Mouse (Mus musculus): Measurements from ENCODE around the gene Rbms3. TPM values are rescaled to one million over a fixed set of nuclear protein-coding genes. Genes with fewer than 3 reads are reported as not detected.
A peak's percentile ranks its signal among the peaks of the same experiment; 100 is the strongest.

Rbms3 gene
- polyA plus RNA-seq, 1 experiment from 2014 or later: 48.9 TPM

DNA sequence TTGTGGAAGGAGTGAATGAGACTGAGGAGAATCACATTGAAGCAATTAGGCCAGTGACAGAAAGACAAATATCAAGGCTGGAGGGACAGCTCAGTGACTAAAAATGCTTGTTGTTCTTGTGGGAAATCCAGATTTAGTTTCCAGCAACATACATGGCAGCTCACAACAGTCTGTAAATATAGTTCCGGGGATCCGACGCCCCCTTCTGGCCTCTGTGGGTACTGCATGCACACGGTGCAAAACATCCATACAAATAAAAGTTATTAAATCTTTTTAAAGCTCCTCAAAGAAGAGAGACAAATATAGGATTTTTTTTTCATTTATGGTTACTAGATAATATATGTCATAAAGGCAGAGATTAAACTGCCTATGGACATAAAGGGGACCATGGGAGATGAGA lies 722.8 kb downstream of the Rbms3 start:
- no peak for TF ChIP-seq EP300 (IDR thresholded peaks at IDR 0.05)
- peak; percentile 54 for TF ChIP-seq CTCF (IDR thresholded peaks at IDR 0.05)

DNA sequence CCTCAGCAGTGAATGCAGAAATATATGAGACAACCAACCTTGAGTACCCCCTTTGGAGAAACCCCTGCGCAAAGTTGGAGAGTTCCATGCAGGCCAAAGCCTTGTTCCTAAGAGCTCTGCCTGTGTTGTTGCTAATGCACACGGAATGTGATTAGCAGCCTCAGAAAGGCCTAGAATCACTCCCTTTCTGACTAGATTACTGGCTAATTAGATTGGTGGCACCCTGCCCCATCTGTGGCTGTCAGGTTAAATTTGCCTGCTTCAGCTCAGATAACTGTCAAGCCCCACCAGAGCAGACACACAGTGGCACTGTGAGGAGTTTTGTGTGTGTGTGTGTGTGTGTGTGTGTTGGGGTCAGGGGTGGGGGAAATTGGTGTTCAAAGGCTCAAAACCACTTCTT lies 724.1 kb downstream of the Rbms3 start:
- no peaks in the 10 kb centered on the region for H3K9me3 ChIP-seq (ENCODE audit: low read length)
- no peaks in the 10 kb centered on the region for H3K36me3 ChIP-seq (ENCODE audit: insufficient read depth, low read length)
- H3K9ac ChIP-seq (replicated peaks; ENCODE audit: low read depth): no peak overlapping the region
- H3K27me3 ChIP-seq (replicated peaks; ENCODE audit: insufficient read depth, low read length): no peaks in the 10 kb centered on the region
- H3K4me2 ChIP-seq (replicated peaks; ENCODE audit: low read depth, low read length): no peak overlapping the region
- DNase-seq (ENCODE audit: low spot score): no peak
- H3K4me1 ChIP-seq (ENCODE audit: insufficient read depth, low read depth, low read length): no peaks in the 10 kb centered on the region
- H3K4me3 ChIP-seq (ENCODE audit: low read depth, low read length): no peak overlapping the region
- no peak overlapping the region for H3K27ac ChIP-seq (ENCODE audit: low read length)
- ATAC-seq: no peak
- WGBS: 75% methylated on average over 2 of the region's 2 CpGs
- no peak for TF ChIP-seq CTCF (IDR thresholded peaks at IDR 0.05)
- no peak for TF ChIP-seq EP300 (IDR thresholded peaks at IDR 0.05)

More for the DNA sequence above, 722.8 kb downstream of the Rbms3 start:
- ATAC-seq (no peak), DNase-seq (ENCODE audit: low spot score) (no peak)
- WGBS: 54% methylated on average over 4 of the region's 4 CpGs
- Histone ChIP-seq H3K9ac (replicated peaks; ENCODE audit: low read depth) (no peak overlapping the region), H3K27ac (ENCODE audit: low read length) (no peak overlapping the region), H3K4me1 (ENCODE audit: insufficient read depth, low read depth, low read length) (no peaks in the 10 kb centered on the region), H3K9me3 (ENCODE audit: low read length) (no peaks in the 10 kb centered on the region), H3K36me3 (ENCODE audit: insufficient read depth, low read length) (no peaks in the 10 kb centered on the region), H3K27me3 (replicated peaks; ENCODE audit: insufficient read depth, low read length) (no peaks in the 10 kb centered on the region), H3K4me3 (ENCODE audit: low read depth, low read length) (no peak overlapping the region), H3K4me2 (replicated peaks; ENCODE audit: low read depth, low read length) (no peak overlapping the region)

DNA sequence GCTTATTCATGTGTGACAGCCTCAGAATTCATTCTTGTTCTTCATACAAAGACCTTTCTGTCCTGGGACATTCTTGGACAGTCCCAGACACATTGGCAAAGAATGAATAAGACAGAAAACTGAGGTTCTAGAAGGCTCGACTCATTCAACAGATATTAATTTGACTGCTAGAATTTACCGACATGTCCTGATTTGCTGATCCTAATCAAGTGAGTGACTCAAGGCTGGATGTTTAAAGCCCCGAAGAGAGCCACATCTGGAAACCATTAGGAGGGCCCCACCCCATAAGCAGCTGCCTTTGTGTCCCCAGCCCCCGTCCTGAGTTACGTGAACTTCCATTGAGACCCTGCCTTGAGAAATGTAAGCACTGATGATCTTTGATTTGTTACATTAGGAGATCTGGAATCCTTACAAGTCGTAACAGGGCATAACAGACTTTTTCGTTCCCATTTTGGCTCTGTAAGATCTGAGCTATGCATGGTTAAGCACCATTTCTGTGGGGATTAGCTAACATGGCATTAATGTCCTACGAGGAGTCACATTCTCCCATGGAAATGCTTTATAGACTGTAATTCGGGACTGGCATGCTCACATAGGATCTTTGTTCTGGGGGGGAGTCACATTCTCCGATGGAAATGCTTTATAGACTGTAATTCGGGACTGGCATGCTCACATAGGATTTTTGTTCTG lies 726.3 kb downstream of the Rbms3 start:
- DNase-seq (ENCODE audit: low spot score) (peak; percentile 43), ATAC-seq (peak; percentile 52)
- no peaks in the 10 kb centered on the region for H3K9me3 ChIP-seq (ENCODE audit: low read length)

DNA sequence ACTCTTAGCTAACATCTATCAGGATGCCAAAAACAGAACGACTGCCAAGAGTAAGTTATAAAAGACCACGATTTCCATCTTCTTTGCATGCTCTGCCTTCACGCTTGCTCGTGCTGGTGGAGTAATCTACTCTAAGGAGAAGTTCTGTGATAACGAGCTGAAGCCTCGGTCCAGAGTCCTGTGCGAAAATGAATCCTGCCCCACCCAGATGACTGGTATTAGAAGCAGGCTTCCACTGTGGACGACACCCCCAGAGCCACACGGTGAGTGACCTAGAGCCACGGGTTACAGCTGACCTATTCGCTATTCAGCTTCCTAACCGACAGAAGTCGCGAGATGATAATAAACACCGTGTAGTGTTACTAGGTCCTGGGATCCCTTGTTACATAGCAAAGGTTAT lies 730.3 kb downstream of the Rbms3 start:
- H3K9me3 ChIP-seq (ENCODE audit: low read length): no peaks in the 10 kb centered on the region
- ATAC-seq: no peak
- no peak for TF ChIP-seq CTCF (IDR thresholded peaks at IDR 0.05)
- no peak for TF ChIP-seq EP300 (IDR thresholded peaks at IDR 0.05)
- H3K4me1 ChIP-seq (ENCODE audit: insufficient read depth, low read depth, low read length): no peaks in the 10 kb centered on the region
- WGBS: 45% methylated on average over 15 of the region's 15 CpGs
- no peak overlapping the region for H3K27ac ChIP-seq (ENCODE audit: low read length)
- H3K4me2 ChIP-seq (replicated peaks; ENCODE audit: low read depth, low read length): no peak overlapping the region
- no peak overlapping the region for H3K9ac ChIP-seq (replicated peaks; ENCODE audit: low read depth)
- no peak for DNase-seq (ENCODE audit: low spot score)
- H3K36me3 ChIP-seq (ENCODE audit: insufficient read depth, low read length): no peaks in the 10 kb centered on the region
- H3K27me3 ChIP-seq (replicated peaks; ENCODE audit: insufficient read depth, low read length): no peaks in the 10 kb centered on the region
- H3K4me3 ChIP-seq (ENCODE audit: low read depth, low read length): no peak overlapping the region

More for the DNA sequence above, 726.3 kb downstream of the Rbms3 start:
- Histone ChIP-seq H3K4me3 (ENCODE audit: low read depth, low read length) (no peak overlapping the region), H3K4me2 (replicated peaks; ENCODE audit: low read depth, low read length) (no peak overlapping the region), H3K36me3 (ENCODE audit: insufficient read depth, low read length) (no peaks in the 10 kb centered on the region), H3K4me1 (ENCODE audit: insufficient read depth, low read depth, low read length) (no peaks in the 10 kb centered on the region), H3K9ac (replicated peaks; ENCODE audit: low read depth) (no peak overlapping the region), H3K27me3 (replicated peaks; ENCODE audit: insufficient read depth, low read length) (no peaks in the 10 kb centered on the region), H3K27ac (ENCODE audit: low read length) (no peak overlapping the region)
- no peak for TF ChIP-seq CTCF (IDR thresholded peaks at IDR 0.05)
- TF ChIP-seq EP300 (IDR thresholded peaks at IDR 0.05): no peak
- WGBS: 55% methylated on average over 11 of the region's 11 CpGs

DNA sequence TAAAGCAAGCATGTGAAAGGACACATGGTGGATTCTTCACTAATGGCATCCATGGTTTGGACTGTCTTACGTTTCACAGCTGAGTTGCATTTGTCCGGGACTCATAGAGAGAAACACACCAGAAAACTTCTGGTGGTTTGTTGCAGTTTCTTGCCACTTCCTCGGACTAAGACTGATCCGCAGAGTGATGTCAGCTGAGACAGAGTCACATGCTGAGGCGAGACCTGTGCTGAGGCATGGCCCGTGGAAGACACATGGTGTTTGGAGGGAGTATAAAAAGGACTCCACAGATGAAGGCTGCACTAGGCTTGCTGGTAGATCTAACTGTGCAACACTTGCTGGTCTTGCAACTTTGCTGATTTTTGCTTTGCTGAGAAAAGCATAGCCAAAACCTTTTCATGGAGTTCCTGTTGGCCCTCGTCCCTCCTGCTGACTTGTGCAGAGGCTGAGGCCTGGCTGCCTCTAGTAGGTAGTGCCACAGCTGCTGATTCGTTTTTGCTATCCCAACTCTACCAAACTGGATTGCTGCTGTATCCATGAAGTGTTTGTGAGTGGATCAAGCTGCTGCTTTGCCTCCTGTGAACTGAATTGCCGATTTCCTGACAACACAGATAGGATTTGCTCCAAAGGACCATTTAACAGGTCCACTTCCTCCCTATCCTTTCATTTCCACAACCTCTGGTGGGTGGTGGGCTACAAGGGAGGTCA lies 742.6 kb downstream of the Rbms3 start:
- no peak overlapping the region for H3K4me3 ChIP-seq (ENCODE audit: low read depth, low read length)
- no peak overlapping the region for H3K4me2 ChIP-seq (replicated peaks; ENCODE audit: low read depth, low read length)
- TF ChIP-seq CTCF (IDR thresholded peaks at IDR 0.05) (no peak), EP300 (IDR thresholded peaks at IDR 0.05) (no peak)
- no peaks in the 10 kb centered on the region for H3K36me3 ChIP-seq (ENCODE audit: insufficient read depth, low read length)
- DNase-seq (ENCODE audit: low spot score): no peak
- ATAC-seq: no peak
- no peak overlapping the region for H3K27ac ChIP-seq (ENCODE audit: low read length)
- no peaks in the 10 kb centered on the region for H3K4me1 ChIP-seq (ENCODE audit: insufficient read depth, low read depth, low read length)
- no peaks in the 10 kb centered on the region for H3K27me3 ChIP-seq (replicated peaks; ENCODE audit: insufficient read depth, low read length)
- WGBS: 70% methylated on average over 9 of the region's 9 CpGs
- H3K9me3 ChIP-seq (ENCODE audit: low read length): no peaks in the 10 kb centered on the region
- H3K9ac ChIP-seq (replicated peaks; ENCODE audit: low read depth): no peak overlapping the region

DNA sequence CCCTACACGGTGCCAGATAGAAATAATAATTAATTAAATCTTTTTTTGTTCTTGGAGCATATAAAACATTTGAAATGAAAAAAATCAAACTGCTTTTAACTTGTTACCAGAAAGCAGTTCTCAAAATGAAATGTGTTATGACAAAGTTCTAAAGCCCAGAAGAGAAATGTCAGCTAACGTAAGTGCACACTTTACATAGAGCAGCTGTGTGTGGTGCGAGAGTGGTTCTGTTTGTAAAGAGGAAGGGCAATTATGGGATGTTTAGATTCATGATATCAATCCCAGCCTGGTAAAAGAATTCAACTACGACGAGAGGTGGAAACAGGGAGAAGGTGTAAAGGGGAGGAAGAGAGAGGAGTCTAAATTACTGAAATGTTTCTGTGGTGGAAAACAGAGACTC lies 744.1 kb downstream of the Rbms3 start:
- no peak overlapping the region for H3K9ac ChIP-seq (replicated peaks; ENCODE audit: low read depth)
- TF ChIP-seq CTCF (IDR thresholded peaks at IDR 0.05): no peak
- no peak for TF ChIP-seq EP300 (IDR thresholded peaks at IDR 0.05)
- H3K36me3 ChIP-seq (ENCODE audit: insufficient read depth, low read length): no peaks in the 10 kb centered on the region
- no peaks in the 10 kb centered on the region for H3K27me3 ChIP-seq (replicated peaks; ENCODE audit: insufficient read depth, low read length)
- H3K4me1 ChIP-seq (ENCODE audit: insufficient read depth, low read depth, low read length): no peaks in the 10 kb centered on the region
- no peak overlapping the region for H3K27ac ChIP-seq (ENCODE audit: low read length)
- no peaks in the 10 kb centered on the region for H3K9me3 ChIP-seq (ENCODE audit: low read length)
- ATAC-seq (peak; percentile 33; the same call in 1 of the 2 replicates), DNase-seq (ENCODE audit: low spot score) (peak; percentile 45)
- 27% methylated on average over 5 of the region's 5 CpGs for WGBS
- no peak overlapping the region for H3K4me2 ChIP-seq (replicated peaks; ENCODE audit: low read depth, low read length)
- H3K4me3 ChIP-seq (ENCODE audit: low read depth, low read length): no peak overlapping the region
